Mouse (Mus musculus) megakaryocyte-erythroid progenitor cell, adult 5-6 weeks (primary cell): ENCODE results near the gene Cfd. TPM values are rescaled to one million over a fixed set of nuclear protein-coding genes. Genes with fewer than 3 reads are reported as not detected.
"Not testable (repeated sequence)": the region's sequence is repeated elsewhere in the genome, so short reads cannot be mapped to it uniquely, and the experiment has no call there.

Source experiments
- ATAC-seq: replicated peaks from 2 replicates; pipeline ENCODE4 v1.8.0; 2016; ENCODE audit warnings: mild to moderate bottlenecking, inconsistent platforms; ENCODE audit not compliant: severe bottlenecking, poor library complexity, low FRiP score, low TSS enrichment
- total RNA-seq, 2 experiments: library from RNA; stranded (forward) in 1 of 2; stranded (reverse) in 1 of 2; fragments of 200-1000, 215-1000 nt in 1 of 2; fragments of >200 nt in 1 of 2; fragmentation: Nextera tagmentation in 1 of 2; gene quantifications; 2 replicates each; pipeline ENCODE4 v1.2.3; 2014 to 2017

Cfd gene
- total RNA-seq, 2 experiments from 2014 or later, result not detected

DNA sequence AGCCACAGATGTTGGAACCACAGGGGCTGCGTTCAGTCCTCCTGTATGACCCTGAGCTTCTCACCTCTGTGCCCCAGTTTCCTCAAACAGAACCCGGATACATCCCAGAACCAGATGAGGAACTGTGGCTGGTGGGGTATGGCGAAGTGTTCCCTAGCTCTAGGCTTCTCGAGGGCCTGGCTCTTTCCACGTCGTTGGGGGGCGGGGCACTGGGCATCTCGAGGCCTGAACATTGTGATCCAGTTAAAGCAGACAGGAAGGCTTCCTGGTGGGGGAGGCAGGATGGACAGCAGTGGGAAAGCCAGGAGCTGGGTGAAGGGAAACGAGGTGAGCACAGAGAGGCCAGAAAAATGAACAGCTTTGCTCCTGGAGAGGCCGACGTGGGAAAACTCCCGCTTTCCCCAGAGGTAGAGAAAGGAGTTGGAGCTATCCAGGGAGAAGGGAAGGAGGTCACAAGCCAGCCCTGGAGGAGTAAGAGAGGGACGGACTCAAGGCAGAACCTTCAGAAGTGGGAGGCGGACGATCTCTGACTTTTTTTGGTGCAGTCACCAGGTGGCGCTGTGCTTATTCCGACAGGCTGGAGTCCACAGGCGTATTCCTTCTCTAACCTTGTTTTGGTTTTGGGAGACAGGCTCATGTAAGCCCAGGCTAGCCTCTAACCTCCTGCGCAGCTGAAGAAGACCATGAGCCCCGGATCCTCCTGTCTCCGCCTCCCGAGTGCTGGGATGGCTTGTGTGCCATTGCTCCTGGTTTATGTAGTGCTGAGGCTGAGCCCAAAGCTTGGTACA is 7.2 kb upstream of the Cfd start:
- peak; percentile 51 for ATAC-seq

- ATAC-seq, result 0 out of 2 replicates have a peak, but pooled peaks have one; percentile 8
Observed at GRCm38 (mm10) chr10:79884446-79884845, 6.2 kb upstream of the Cfd start.

DNA sequence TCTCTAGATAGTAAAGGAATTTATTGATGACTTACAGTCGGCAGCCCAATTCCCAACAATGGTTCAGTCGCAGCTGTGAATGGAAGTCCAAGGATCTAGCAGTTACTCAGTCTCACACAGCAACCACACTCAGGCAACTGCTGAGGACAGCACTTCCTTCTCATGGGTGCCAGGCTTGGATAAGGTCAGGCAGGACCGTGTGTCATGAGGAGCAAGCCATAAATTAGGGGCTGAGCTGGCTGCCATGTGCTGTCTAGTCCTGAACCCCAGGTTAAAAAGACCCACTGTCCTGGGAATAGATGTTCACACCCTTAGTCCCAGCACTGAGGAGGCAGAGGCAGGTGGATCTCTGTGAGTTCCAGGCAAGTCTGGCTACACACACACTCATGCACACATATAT is 5.7 kb upstream of the Cfd start:
- ATAC-seq, result not testable (repeated sequence)

- ATAC-seq, result no peak
Observed at GRCm38 (mm10) chr10:79886054-79886453, 4.6 kb upstream of the Cfd start, which contains the start of gene Elane. TSS of gene Elane (plus strand) at chr10:79886247.

- ATAC-seq, result no peak
Observed at GRCm38 (mm10) chr10:79886611-79887010, 4.0 kb upstream of the Cfd start.

- ATAC-seq, result no peak
Observed at GRCm38 (mm10) chr10:79889386-79889785, 1.3 kb upstream of the Cfd start.

DNA sequence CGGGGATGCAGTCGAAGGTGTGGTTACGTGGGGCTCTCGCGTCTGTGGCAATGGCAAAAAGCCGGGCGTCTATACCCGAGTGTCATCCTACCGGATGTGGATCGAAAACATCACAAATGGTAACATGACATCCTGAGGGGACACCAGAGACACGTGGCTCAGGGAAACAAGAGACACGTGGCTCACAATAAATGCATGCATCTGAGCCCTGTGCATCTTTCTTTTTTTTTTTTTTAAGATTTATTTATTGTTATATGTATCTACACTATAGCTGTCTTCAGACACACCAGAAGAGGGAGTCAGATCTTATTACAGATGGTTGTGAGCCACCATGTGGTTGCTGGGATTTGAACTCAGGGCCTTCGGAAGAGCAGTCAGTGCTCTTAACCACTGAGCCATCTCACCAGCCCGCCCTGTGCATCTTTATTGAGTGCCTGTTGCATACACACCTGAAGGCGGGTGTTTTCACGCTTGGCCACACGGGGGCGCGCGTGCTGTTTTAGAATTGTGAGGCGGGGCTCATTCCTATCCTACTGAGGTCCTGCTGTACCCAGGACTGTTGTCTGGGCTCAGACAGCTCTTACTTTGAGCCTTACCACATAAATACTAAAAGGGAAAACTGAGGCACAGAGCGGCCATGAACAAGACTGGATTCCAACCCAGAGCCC is 1.9 kb downstream of the Cfd start:
- peak; percentile 72 for ATAC-seq

GRCm38 (mm10) chr10:79896306-79896705 is 5.7 kb downstream of the Cfd start:
- ATAC-seq, result no peak

GRCm38 (mm10) chr10:79896814-79897213 is 6.2 kb downstream of the Cfd start:
- no peak for ATAC-seq

DNA sequence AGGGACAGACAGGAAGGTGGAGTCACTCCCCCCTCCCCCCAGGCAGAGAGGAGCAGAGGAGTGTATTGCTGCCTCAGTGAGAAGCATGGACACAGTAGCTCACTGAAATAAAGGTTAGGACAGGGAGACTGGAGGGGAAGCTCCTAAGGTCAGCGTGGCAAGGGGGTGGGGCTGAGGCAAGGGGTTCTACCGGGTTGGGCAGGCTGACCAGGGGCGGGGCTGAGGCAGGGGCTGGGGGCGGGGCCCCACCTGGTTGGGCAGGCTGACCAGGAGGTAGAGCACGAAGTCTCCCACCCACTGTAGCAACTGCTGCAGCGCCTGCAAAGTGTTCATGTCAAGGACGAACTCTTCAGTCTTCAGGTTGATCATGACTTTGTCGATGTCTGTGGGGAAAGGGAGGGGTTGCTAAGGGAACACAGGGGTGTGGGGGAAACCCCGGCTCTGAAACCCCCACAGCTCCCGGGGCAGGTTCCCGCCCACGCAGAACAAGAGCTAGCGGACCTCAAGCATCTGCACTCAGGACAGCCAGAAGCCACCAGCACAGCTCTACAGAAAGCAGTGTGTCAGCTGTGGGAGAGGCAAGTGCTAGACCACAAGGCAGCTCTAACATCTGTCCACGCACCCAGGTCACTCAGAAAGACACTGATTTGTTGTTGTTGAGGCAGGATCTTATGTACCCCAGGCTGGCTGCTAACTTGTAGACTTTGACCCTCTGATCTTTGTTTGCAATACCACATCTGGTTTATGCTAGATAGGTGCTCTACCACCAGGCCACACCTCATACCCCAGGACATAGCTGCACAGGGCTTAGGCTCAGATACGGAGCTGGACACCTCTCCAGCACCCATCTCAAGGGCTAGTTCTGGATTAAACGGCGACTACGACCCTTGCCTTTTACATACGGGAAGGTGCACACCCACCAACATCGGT is 6.9 kb downstream of the Cfd start:
- no peak for ATAC-seq

DNA sequence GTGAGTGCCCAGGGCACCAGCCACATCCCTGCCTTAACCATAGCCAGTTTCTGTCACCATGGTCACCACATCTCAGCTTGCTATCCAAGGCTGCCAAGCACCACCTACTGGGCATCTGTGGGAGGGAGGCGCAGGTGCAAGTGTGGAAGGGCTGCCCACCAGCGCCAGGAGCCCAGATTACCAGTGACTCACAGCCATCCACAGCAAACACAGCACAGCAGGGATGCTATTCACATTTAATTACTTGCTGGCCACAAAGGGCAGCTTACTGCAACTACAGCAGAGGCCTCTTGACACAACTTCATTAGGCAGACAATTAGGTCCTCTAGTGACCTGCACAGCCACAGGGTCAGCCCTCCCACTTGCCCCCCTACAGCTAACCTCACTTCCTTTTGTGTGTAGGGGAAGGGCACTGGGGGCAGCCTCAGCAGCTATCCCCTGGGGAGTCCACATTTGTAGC is 10.3 kb downstream of the Cfd start:
- no peak; the same call in 1 of the 2 replicates for ATAC-seq

GRCm38 (mm10) chr10:79906712-79907111 is 16.1 kb downstream of the Cfd start:
- ATAC-seq, result no peak

DNA sequence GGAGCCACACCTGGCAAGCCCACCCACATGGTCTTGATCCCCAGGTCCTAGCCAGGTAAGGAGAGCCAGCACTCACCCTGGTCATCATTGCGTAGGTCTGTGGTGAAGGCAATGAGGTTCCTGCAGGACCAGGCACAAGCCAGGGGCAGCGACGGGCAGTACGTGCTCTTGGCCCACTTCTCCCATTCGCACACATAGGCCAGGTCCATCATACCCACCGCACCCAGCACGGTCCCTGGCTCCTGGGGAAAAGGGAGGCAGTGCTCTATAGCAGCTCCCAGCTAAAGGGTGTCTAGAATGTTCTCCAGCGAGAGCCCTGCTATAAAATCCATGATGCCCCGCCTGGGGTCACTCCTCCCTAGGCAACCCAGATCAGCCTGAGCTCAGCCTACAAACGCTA is 16.8 kb downstream of the Cfd start:
- no peak for ATAC-seq

- ATAC-seq, result peak; percentile 91
Observed at GRCm38 (mm10) chr10:79908167-79909091, 17.8 kb downstream of the Cfd start, which contains the start of gene Med16. TSS of gene Med16 (minus strand) at chr10:79908923.

DNA sequence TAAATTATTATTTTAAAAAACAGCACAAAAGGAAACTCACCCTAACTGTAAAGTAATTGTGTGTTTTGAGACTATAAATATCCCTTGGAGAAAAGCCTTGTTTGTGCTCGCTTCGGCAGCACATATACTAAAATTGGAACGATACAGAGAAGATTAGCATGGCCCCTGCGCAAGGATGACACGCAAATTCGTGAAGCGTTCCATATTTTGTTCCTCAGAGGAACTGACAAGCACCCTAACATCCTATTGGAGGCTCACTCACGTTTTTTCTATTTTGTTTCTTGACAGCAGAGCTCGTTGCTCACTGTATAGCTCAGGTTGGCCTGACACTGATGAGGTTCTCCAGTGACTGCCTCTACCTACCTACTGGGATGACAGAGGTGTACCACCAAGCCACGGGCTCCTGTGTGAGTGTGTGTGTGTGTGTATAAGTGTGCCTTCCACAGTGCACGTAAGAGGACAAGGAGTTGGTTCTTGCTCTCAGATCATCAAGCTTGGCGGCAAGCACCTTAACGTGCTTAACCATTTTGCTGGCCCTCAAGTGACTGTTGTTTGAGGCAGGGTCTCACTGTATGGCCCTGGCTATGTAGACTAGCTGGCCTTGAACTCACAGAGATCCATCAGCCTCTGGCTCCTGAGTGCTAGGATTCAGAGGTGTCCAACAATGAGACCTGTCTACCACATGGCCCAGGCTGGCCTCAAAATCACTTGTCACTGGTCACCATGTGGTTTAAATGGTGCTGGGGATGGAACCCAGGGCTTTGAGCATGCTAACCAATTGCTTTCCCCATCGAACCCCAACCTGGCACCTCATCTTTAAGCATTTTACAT is 18.7 kb downstream of the Cfd start:
- ATAC-seq, result peak; percentile 23; the same call in 1 of the 2 replicates

DNA sequence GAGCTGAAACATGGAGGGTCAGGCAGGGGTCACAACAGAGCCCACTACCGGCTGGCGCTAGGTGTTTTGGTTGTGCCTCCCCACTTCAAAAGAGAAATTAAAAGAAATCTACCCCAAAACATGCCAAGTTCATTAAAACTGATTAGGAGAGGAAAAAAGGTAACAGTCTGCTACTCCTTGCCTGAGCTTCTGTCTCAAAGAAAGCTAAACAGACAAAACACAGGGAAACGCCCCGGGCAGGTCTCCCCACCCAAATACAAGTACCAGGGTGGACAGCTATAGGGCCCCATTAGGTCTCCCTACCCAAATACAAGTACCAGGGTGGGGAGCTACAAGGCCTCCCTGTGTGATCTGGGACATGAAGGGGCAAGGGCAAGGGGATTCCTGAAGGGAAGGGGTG is 19.9 kb downstream of the Cfd start, which contains the start of gene Gm26602:
Gene Gm26602 (plus strand): TSS at position 301 of the 400 bp plus-strand sequence.
- no peak for ATAC-seq

DNA sequence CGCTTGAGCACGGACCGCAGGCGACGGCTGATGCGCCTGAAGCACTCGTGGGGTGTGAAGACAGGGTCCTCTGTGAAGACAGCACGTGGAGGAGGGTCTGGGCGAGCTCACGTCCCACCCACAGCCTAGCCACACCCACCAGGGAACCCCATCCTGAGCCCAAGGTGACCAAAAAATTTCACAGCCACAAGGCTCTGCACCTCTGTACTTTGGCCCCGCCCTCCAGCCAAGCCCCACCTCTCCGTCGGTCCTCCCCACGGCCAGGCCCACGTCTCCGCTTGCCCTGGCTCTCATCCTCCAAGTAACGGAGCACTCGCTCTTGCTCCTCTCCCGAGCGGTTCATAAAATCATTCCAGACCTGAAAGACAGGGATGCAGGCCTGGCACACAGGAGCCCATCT is 21.8 kb downstream of the Cfd start:
- no peak for ATAC-seq
